Mouse (Mus musculus) cerebellum, adult 18-20 months (tissue): ENCODE measurements around the gene Zbtb42.
A peak's percentile ranks its signal among the peaks of the same experiment; 100 is the strongest.

Experiments
- DNase-seq, 2 experiments: peaks; one replicate each; pipeline ENCODE4 v3.0.0; 2021

The Zbtb42 gene

DNA sequence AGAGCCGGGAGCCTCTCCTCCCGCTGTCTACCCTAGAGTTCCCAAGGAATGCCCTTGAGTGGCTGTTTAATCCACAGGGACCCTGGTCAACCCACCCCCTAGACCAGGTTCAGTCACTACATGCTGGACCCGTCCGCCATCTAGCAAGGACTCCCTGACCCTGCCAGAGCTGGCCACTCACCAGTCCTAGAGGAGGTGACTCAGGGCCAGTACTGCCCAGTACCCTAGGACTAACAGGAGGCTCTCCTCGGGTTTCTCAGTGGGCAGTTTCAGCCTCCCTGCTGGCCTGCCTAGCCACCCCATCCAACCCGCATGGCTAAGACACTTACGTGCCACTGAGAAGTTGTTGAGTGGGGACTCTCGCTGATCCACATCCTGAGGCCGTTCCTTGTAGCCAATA lies 16.8 kb upstream of the Zbtb42 start:
- DNase-seq = no peak

DNA sequence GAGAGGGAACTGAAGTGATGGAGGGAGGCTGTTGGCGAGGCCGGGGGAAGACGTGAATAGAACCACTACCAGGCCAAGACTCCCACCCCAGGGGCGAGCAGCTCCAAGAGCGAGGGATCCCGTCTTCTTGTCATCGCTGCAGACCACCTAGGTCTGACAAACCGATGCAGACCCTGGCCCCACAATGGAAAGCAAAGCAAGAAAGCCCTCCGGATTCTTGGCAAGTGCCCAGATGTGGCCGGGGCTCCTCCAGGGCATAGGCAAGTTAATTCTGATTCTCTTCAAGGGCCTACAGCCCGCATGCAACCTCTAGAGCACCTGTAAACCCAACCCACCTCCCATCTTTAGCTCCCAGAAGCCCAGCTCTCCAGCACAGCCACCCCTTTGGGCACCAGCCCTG lies 15.3 kb upstream of the Zbtb42 start:
- no peak for DNase-seq

- no peak for DNase-seq
These were observed 14.9 kb upstream of the Zbtb42 start for GRCm38 (mm10) chr12:112663716-112664115.

DNA sequence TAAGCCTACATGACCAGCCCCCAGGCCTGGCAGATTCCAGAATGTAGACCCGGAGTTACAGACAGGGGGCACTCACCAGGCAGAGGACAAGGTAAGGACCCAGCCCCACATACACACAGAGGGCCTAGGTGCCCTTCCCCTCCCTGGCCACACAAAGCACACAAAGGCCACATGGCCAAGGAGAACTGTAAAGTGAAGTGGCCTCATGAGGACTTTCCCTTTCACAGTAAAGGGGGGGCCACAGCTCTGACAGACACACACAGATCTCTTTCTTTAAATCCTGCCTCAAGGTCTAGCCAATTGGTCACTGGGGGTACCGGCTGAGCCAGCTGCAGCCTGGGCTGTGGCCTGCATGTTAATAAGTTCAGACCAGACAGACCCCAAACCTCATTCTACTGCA lies 14.5 kb upstream of the Zbtb42 start:
- DNase-seq = no peak

DNA sequence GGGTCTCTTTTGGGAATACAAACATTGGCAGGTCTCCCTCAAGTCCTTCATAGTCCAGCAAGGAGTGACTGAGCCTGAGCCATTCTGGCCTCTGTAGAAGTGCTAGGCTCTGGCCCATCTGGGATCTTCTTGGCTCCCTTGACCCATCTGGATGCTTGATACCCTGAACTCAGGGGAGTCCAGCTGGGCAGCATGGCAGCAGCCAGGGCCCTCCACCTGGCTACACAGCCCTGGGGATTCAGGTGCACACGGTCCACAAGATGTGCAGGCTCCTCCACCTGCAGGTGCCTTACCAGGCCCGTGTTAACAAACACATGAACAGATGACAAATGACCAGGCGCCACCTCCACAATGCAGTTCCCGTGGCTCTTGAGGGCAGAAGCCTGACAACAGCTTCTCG lies 14.0 kb upstream of the Zbtb42 start:
- DNase-seq = no peak

DNA sequence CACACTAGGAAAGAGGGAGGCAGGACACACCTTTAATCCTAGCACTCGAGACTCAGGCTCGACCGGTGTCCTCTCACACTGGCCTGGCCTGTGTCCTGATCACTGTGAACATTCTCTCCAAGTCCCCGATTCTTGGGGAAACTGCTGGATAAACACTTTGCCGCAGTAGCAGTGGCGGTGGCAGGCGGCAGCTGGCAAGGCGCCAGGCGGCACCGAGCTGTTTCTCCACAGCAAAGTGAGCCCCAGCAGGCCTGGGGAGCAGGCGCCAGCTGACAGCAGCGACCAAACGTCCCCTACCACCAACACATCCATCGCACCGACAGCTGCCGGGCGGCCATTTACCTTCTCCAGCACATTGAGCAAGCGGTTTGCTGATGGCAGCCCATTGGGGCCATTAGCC lies 13.2 kb upstream of the Zbtb42 start:
- DNase-seq = peak; percentile 61 to 72

GRCm38 (mm10) chr12:112665881-112666544 lies 12.6 kb upstream of the Zbtb42 start:
- no peak for DNase-seq

GRCm38 (mm10) chr12:112667619-112668297 lies 10.9 kb upstream of the Zbtb42 start:
- no peak for DNase-seq

- no peak for DNase-seq
These were observed 7.8 kb upstream of the Zbtb42 start for GRCm38 (mm10) chr12:112670718-112671393.

- no peak for DNase-seq
These were observed 6.7 kb upstream of the Zbtb42 start for GRCm38 (mm10) chr12:112671891-112672290.

GRCm38 (mm10) chr12:112672744-112673575 lies 5.7 kb upstream of the Zbtb42 start:
- DNase-seq = no peak

DNA sequence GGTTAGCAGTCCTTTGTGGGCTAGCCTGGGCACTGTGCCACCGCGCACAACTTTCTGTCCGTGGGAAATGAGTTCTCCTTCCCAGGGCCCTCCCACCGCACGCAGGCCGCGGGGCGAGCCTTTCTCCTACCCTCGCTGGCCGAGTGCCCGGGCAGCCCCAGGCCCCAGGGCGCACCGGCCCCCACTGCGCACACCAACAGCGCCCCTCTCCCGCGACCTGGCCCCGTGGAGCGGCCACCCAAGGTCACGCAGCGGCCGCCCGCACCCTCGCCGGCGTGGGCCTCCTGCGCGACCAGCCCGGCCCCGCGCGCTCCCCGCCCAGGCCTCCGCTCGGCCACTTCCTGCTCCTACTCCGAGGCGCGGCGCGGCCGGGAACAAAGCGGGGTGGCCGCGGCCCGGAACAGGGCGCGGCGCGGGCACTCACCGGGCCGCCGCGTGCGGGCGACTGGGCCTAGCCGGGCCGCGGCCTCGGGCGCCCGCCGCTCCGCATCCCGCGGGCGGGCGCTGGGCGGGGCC lies 5.0 kb upstream of the Zbtb42 start:
- DNase-seq = peak; percentile 47 to 68

DNA sequence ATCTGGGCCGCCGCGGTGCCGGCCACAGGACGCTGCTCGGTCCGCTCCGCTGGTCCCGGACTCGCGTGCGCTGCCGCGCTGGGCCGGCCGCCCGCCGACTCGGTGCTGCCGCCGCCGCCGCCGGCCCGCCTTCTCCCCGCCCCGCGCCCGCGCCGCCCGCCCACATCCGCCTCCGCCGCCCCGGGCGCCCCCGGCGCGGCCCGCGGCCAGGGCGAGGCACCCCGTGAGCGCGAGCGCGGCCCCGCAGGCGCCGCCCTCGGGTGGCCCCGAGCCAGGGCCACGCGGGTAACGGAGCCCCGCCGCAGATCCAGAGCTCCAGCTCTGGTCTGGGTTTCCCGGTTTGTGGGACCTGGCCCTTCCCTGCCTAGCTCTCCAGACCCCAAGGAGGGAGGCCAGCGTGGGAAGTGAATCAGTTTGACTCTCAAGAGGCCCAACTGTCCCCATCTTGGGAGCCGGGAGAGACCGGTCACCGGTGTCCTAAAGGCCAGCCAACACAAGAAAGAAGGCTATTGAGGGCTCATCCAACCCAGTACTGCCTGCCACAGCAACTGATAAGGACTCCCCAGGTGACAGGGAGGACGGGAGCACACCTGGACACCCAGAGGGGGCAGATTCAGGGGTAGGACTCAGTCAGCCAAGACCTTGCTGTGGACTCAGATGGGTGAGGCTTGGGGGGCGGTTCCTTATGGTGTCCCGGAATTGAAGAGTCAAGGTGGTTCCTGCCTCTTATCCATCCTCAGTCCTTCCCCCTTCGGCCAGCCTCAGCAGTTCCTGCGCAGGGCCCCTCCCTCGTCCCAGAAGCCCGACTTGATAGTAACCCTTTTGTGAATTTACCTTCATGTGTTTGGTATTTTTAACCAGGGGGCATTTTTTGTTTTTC lies 4.3 kb upstream of the Zbtb42 start, which contains the start of gene Akt1:
Gene Akt1 (minus strand): TSS at position 753 of the 880 bp plus-strand sequence.
- DNase-seq = peak; percentile 44 to 79

DNA sequence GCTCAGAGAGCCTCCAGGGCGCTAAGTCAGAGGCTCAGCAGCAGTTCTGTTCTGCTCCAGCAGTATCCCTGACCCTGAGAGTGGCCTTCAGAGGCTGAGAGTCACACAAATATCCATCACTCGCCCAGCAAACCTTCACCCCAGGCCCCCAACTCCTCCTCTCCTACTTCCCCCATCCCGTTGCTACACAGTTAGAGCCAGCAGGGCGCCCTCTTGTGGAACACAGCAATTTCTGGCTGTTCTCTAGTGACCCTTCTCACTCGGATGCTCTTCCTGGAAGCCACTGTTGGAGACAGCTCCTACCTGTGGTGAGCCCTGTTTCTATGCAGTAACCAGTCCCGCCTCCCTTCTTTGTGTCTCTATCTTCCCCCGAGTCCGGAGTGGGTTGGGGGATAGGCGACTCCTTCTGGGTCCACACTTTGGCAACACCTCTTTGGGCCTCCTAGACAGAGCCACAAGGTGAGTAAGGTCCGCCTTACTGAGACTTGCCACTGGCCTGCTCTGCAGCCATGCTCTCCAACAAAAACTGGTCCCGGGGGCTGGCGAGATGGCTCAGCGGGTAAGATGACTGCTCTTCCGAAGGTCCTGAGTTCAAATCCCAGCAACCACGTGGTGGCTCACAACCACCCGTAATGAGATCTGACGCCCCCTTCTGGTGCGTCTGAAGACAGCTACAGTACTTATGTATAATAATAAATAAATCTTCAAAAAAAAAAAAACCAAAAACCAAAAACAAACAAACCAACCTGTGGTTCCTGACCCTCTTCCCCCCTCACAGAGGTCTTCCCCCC lies 3.2 kb upstream of the Zbtb42 start:
- DNase-seq = peak; percentile 86

- no peak for DNase-seq
These were observed 1.6 kb upstream of the Zbtb42 start for GRCm38 (mm10) chr12:112677076-112677475.

DNA sequence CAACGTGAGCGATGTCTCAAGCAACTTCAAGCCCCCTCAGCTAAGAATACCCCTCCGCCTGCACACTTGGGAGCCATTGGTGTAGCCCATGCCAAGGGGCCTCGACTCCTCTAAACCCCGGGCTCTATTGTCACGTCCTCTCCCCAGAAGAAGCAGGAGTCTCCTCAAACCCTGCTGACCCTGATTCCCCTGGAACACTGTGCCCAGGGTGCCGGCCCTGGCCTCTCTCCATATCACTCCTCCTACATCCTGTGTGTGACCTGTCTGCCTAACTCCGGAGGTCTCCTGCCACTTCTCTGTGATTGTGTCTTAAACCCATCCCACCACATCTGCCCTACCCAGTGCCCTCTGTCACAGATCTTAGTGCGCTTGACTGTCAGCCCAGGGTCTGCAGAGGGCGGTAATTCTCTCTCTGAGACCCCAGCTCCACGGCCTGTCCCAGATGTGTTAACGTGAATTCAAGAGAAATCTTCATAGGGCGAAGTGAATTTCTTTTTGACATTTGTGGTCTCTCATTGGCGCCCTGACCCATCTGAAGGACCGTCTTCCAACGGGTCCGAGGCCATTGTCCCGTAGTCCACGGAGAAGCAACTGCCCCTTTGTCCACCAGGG lies 579 bp upstream of the Zbtb42 start:
- DNase-seq = no peak

GRCm38 (mm10) chr12:112679027-112679996 lies 684 bp downstream of the Zbtb42 start:
- no peak for DNase-seq

- DNase-seq = no peak
These were observed 4.7 kb downstream of the Zbtb42 start for GRCm38 (mm10) chr12:112683351-112683750.

DNA sequence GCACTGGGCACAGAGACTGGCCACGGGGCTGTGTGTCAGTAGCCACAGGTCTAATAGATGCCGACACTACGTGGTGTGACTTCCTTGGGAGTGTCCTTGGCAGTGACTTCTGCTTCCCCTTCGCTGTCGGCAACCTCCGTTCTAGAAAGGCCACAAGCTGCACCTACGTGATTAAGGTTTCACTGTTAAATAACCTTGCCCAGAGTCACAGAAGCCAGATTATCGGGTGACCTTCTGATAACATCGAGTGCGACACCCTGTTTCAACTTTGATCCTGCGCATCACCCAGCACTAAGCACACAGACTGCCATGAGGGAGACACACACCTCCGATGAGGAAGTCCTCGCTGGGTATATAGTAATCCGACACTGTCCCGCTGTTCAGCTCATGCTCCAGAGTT lies 9.8 kb downstream of the Zbtb42 start:
- DNase-seq = no peak
